Mouse (Mus musculus) ES-Bruce4 (cell line): ENCODE measurements around the gene Cacna2d3.

Source experiments
- CTCF ChIP-seq: IDR thresholded peaks from one replicate; pipeline ENCODE4 v1.8.1; 2011; ENCODE audit warnings: low read depth, low read length
- EP300 ChIP-seq: IDR thresholded peaks from 2 replicates; pipeline ENCODE4 v1.6.1; 2011; ENCODE audit warnings: low read depth, low read length; ENCODE audit not compliant: insufficient read depth
- POLR2A ChIP-seq: IDR thresholded peaks from one replicate; pipeline ENCODE4 v1.8.1; 2011; ENCODE audit warnings: low read length; ENCODE audit not compliant: insufficient read depth

DNA sequence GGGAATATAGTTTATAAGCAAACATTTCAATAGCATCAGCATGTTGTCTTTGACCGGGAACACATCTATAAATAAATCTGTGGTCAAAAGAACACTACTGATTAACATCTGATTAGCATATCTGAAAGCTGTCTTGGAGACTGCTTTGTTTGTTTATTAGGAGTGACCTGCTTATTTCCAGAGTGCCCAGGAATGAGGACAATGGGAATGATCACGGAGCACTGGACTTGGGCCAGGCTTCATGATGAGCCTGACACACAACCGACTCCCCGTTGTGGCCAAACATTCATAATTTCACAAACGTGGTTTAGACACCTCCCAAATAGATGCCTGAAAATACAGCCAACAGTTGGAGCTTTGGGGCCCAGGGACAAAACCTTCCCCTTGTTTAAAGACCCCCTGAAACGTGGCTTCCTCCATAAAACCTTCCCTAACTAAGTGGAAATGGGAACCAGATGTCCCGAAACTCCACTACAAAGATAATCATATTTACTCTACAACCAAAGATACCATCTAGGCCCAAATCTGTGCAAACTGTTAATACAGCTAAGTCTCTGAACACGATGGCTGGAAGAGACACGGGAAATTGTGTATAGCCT, 607.7 kb downstream of the Cacna2d3 start:
- TF ChIP-seq CTCF (no peak), POLR2A (no peak), EP300 (no peak)
